Mouse (Mus musculus) adrenal gland, adult (tissue): ENCODE results near the gene Ddx20.

ENCODE experiments used
- DNase-seq, 2 experiments: peaks; one replicate each; pipeline ENCODE4 v3.0.0; 2022 to 2023; ENCODE audit warnings: low spot score in 1 of 2; ENCODE audit not compliant: inconsistent age in 2 of 2

Gene Ddx20

DNA sequence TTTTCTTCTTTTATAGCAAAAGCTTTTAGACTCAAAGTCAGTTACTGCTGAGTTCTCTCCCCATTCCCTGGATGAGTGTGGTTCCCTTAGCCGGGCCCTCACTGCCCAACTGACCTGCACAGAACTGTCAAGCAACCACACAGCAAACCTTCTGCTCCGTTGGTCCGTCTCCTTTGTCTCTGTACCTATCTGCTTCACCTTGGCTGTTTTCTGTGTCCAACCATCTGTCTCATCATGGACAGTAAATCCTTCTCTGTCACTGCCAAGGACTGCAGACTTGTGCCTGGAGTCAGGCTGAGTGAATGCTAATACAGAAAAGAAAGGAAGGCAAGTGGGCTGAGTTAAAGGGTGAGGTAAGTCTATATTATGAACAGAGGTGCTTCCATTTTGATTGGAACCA lies 17.6 kb downstream of the Ddx20 start:
- DNase-seq = no peak

DNA sequence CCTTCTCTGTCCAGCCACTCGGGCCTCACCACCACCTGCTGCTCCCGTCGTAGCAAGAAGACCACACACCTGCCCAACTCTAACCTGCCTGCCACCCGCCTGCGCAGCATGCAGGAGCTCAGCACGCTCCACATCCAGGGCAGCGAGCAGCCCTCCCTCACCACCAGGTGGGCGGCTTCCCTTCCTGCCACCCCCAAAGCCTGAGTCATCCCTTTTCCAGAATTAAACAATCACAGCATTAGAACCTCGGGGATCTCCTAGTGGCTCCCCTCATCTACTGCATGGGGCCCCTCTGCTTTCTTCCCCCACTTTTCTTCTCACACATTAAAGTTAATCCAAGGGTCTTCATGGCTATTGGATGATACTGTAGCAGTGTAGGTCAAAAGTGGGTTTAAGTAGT lies 19.2 kb downstream of the Ddx20 start:
- no peak for DNase-seq

DNA sequence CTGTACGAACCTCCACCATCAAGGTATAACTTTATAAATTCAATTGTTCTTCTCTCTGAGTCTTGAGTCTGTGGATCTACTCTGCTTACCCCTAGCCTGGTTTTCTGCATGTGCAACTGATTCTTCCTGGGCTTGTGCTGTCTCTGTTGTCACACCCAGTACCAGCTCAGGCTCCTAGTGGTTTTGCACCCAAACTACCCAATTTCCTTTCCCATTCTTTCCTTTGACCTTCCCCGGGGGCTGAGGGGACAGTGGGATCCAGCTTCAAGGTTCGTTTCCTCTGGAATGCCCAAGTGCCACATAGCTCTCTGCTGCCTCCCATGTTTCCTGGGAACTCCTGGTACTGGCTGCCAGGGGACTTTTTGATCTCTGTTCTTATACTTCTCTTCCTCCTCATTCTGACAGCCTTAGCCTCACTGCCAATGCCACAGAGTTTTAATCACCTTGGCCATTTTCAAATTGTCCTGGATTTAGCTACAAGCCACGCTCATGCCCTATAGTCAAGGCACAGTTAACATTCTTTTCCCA lies 20.3 kb downstream of the Ddx20 start:
- DNase-seq = no peak

DNA sequence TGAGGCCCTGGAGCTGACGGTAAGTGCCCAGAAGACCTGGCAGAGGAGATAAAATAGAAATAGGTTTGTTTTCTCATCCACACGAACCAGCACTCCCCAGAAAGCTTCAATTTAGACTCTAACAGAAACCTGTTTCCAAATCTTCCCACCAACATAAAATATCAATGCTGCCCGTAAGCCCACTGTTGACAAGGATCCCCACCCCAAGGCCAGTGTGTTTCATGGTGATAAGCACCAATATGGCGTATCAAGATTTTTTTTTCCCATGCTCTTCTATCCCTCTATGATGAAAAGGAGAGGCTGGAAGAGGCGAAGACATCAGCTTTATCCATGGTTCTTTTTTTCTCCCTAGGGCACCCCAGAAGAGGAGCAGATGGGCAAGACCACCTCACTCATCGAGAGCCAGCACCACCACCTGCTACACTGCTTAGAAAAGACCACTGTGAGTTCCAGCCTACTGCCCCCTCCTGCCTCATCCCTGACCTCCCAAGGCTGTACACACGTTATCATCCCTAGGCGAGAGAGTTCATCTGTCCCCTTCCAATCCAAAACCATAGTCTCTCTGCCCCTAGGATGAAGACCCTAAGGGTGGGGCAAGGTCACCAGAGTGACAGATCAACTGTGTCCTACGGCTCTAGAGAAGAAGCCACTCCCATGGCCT lies 22.1 kb downstream of the Ddx20 start:
- DNase-seq = no peak

DNA sequence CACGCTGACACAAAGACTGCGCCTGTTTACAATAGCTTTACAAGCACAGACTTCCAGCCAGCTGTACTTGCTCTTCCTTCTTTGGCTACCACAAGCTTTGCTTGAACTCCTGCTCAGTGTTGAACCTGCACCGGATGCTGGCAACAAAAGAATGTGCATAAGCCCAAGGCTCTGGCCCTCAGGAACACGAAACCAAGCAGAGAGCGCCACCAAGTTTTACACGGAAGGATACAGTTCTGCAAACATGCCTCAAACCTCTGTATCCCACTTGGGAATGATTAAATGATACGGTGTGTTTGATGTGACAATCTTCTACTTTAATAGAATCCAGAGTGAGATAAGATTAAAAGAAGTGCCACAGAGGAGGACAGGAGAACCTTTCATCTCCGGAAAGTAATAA lies 24.3 kb downstream of the Ddx20 start:
- no peak for DNase-seq

DNA sequence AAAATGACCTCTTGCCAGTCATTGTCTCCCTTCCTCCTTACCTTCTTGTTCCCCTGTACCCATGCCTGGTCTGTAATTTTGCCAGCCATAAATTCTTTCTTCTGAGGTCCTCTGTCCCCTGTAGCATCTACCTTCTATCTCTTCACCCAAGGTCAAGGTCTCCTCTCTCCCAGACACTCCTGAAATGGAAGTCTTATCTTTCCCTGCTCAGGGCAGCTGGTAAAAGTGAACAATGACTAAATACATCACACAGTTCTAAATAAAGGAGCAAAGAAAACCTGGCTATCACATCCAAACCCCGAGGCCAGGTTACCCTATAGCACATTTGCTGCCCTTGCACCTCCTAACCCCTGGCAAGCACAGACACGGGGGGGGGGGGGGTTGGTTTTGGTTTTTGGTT lies 26.8 kb downstream of the Ddx20 start:
- no peak for DNase-seq

DNA sequence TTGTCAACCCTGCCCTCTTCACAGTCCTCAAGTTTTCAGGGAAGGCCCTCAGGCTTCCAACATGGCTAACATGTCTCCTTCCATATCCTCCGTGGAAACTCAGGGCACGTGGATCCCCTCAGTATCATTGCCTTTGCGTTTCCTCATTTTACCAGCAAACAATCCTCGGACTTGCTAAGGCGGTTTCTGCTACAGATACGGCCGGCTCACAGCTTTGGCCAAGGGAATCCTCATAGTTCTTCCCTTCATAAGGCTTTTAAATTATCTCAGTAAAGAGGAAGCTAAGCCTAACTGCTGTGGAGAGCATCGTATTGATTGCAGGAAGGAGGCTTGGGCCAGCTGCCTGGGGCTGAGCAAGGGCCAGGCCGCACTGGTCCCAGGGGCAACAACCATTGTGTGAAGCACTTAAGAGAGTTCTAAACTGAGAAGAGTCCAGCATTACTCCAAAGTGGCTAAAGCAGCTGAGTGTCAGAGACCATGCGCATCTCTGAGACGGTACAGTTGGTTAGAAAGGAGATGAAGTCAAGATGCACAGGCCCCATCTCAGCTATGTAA lies 32.3 kb downstream of the Ddx20 start:
- no peak for DNase-seq

DNA sequence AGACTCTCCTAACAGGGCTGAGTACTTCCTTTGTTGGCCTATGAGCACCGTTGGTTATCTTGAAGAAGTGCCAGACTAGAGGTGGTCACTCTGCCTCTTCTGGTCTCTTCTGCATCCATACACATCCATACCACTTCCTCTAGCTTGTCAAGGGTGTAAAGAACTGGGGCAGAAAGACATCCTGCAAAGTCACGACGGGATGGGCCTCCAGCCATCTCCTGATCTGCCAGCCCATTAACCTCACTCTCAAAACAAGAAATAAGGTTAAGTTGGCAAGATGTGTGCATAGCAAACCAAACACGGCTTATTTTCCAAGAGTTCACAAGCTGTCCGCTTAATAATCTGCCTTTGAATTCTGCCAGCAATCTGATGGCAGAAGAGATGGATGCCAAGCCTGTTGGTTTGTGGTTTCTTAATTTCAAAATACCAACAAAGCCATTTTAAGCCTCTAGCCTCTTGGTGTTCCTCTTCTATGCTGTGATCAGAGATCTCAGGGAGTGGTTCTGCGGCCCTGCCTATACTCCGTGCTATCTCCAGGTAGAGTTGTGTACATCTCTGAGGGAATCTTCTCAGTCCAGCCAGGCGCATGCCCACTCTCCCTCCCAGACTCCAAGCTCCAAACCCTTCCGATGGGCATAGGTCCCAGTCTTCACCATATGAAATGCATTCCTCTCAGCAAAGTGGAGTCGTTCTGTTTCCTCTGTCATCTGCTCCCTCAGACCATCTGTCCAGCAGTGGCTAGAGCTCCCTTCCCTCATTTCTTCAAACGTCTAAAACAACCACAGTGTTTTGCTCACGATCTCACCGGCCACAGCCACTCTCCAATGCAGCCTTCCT lies 33.6 kb downstream of the Ddx20 start:
- no peak for DNase-seq

DNA sequence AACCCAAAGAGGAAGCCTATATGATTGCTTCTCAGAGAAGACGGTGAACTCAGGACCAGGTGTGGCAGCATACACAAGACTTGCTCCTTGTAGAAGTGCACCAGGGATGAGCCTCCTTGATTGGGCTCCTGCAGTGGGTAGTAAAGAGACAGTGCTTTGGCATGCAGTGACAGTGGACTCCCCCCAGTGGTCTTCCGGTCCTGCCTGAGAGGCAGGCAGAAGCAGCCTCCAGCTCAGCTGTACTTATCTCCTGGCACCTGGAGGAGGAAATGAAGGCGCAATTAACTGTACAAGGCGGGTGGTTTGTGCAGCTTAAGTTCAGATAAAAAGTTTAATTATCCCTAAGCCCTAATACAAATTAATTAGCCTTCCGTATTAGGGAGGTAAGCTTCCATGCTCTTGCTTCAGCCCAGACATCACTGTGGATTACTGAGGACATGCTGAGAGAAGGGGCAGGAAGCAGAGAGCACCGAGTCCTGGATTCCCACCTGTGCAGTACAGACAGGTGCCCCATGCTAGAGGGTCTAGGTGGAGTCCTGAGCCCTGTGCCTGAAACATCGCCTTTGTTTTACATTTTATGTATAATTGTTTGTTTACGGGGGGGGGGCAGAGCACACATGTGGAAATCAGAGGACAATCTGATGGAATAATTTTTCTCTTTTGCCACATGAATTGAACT lies 38.3 kb downstream of the Ddx20 start:
- no peak for DNase-seq

DNA sequence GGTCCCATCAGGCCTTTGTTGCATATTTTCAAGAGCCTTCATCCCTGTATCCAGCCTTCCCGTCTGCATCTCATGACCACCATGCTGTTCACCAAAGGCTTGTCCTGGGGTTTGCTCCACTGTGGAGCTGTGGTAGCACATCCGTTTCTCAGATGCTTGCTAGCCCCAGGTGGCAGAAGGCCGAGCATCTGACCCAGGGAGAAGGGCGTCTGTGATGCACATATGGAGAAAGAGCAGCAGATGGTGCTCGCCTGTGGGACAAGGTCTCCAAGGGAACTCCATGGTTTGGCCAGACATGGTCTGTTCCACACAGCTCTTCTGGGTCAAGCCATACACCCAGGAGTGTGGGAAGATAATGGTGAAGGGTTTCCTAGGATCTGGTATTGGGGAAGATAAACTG lies 43.8 kb downstream of the Ddx20 start:
- DNase-seq = no peak

DNA sequence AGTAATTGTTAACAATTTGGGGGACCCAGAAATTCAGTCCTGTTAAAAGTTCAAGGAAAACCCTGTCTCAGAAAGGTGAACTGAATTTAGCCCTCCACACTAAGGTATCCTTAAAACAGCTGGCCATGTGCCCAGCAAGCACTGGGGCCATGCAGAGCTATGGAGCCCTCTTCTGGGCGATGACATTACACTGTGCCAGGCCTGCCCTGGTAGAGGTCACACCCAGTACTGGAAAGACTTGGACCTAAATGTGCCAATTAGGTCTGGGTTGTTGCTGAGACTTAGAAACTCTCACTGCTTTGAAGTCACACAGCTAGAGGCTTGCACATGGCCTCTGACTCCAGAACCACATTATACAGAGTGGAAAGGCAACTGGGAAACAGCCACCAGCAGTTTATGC lies 45.2 kb downstream of the Ddx20 start:
- peak; percentile 30 to 66 for DNase-seq

DNA sequence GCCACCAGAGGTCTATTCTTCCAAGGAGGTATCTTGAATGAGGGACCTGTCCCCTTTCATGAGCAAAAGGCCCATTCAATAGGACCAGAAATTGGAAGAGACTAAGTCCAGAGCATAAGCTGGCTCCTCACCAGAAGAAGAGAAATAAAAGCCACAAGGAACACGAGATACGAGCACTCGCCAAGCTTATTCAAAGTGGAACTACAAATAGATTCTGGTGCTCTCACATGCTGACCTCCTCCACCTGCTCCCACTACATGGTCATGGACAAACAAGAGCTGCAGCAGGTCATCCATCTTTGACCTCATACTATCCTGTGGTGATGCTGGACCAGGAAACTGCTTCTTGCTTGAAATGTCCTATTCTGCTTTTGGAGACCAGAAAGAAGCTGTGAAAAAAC lies 54.4 kb downstream of the Ddx20 start:
- no peak for DNase-seq

DNA sequence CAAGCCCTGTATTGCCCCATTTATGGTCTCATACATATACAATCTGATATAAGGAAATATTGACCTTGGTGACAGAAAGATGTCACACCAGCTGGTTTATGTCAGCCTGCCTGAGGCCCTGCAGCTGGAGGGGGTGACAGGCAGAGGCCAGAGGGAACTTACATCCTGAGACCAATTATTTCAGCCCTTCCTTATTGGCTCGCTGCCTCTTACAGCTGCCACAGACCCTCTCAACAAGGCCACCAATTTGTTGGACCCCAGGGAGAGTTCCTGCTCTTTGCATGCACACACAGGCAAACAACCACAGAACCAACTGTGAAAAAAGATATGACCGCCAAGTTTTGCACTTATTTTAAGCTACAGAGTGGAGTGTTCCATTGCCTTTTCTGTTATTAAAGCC lies 55.1 kb downstream of the Ddx20 start:
- no peak for DNase-seq
